Mouse (Mus musculus) forebrain, embryonic 14.5 days (tissue): ENCODE results near the gene Ltbp1. TPM values are rescaled to one million over a fixed set of nuclear protein-coding genes. Genes with fewer than 3 reads are reported as not detected.

Source experiments
- ATAC-seq: fragments of 200-750 bp; cut with Nextera tagmentation; 2 replicates; pipeline ENCODE4 v1.8.0; 2017; ENCODE audit warnings: mild to moderate bottlenecking, moderate library complexity
- DNase-seq: peaks from one replicate; pipeline ENCODE4 v3.0.0-alpha.2; 2015; ENCODE audit warnings: low spot score
- H3K27ac ChIP-seq: fragments of 300-500 bp; sonication (generic); 2 replicates; pipeline ENCODE4 v1.5.1; 2014; ENCODE audit warnings: low read depth, mild to moderate bottlenecking, control low read depth, low read length, moderate library complexity
- H3K27me3 ChIP-seq: fragments of 300-500 bp; sonication (generic); replicated peaks from 2 replicates; pipeline ENCODE4 v1.6.1; 2014; ENCODE audit warnings: low read length, control low read depth, mixed read lengths; ENCODE audit not compliant: control insufficient read depth, insufficient read depth
- H3K36me3 ChIP-seq: fragments of 300-500 bp; sonication (generic); 2 replicates; pipeline ENCODE4 v1.6.1; 2014; ENCODE audit warnings: low read length, control low read depth; ENCODE audit not compliant: control insufficient read depth, insufficient read depth
- H3K4me1 ChIP-seq: fragments of 300-500 bp; sonication (generic); 2 replicates; pipeline ENCODE4 v1.6.1; 2014; ENCODE audit warnings: antibody characterized with exemption, low read length, control low read depth; ENCODE audit not compliant: control insufficient read depth, insufficient read depth
- H3K4me2 ChIP-seq: fragments of 300-500 bp; sonication (generic); 2 replicates; pipeline ENCODE4 v1.6.1; 2014; ENCODE audit warnings: mild to moderate bottlenecking, control low read depth, low read length
- H3K4me3 ChIP-seq: fragments of 300-500 bp; sonication (generic); 2 replicates; pipeline ENCODE4 v1.5.1; 2014; ENCODE audit warnings: low read depth, low read length, control low read depth
- H3K9ac ChIP-seq: fragments of 300-500 bp; sonication (generic); 2 replicates; pipeline ENCODE4 v1.6.1; 2014; ENCODE audit warnings: mild to moderate bottlenecking, low read length, control low read depth, moderate library complexity
- H3K9me3 ChIP-seq: fragments of 300-500 bp; sonication (generic); replicated peaks from 2 replicates; pipeline ENCODE4 v1.6.1; 2016; ENCODE audit warnings: low read length, control low read depth, mixed read lengths; ENCODE audit not compliant: control insufficient read depth
- WGBS: fragments of 180-500 bp; shearing (Covaris S2); extraction: QIAGEN DNeasy Blood & Tissue Kit; methylation state at CpG from one replicate; pipeline ENCODE4 v1.1.7; 2014; 5-methylcytosine and 5-hydroxymethylcytosine counted together
- polyA plus RNA-seq: library from polyadenylated mRNA; unstranded; fragments of >200 nt; fragmentation: Nextera tagmentation; extraction: Ambion mirVana; gene quantifications from 2 replicates; pipeline ENCODE4 v1.2.1, GENCODE M21; 2014

Gene Ltbp1
- polyA plus RNA-seq, 1 experiment from 2014 or later: 4.5 TPM

GRCm38 (mm10) chr17:75233206-75233605, 227.8 kb downstream of the Ltbp1 start:
- Histone ChIP-seq H3K9ac (no peak overlapping the region), H3K9me3 (no peaks in the 10 kb centered on the region), H3K4me2 (no peak overlapping the region), H3K4me1 (no peaks in the 10 kb centered on the region), H3K27me3 (no peaks in the 10 kb centered on the region), H3K27ac (no peak overlapping the region), H3K4me3 (no peak overlapping the region), H3K36me3 (no peaks in the 10 kb centered on the region)
- no peak for ATAC-seq
- 7% methylated on average over 2 of the region's 2 CpGs for WGBS
- DNase-seq: no peak

GRCm38 (mm10) chr17:75233923-75234322, 228.6 kb downstream of the Ltbp1 start:
- no peak overlapping the region for H3K4me3 ChIP-seq
- 89% methylated on average over 4 of the region's 4 CpGs for WGBS
- H3K9me3 ChIP-seq: no peaks in the 10 kb centered on the region
- ATAC-seq: no peak
- DNase-seq: no peak
- no peak overlapping the region for H3K4me2 ChIP-seq
- no peaks in the 10 kb centered on the region for H3K4me1 ChIP-seq
- H3K27ac ChIP-seq: no peak overlapping the region
- H3K36me3 ChIP-seq: no peaks in the 10 kb centered on the region
- H3K9ac ChIP-seq: no peak overlapping the region
- H3K27me3 ChIP-seq: no peaks in the 10 kb centered on the region

- ATAC-seq (no peak), DNase-seq (peak; percentile 9)
- Histone ChIP-seq H3K9ac (no peak overlapping the region), H3K4me2 (no peak overlapping the region), H3K36me3 (no peaks in the 10 kb centered on the region), H3K4me1 (no peaks in the 10 kb centered on the region), H3K4me3 (no peak overlapping the region), H3K27me3 (no peaks in the 10 kb centered on the region), H3K27ac (no peak overlapping the region), H3K9me3 (no peaks in the 10 kb centered on the region)
- WGBS: 81% methylated on average over 3 of the region's 3 CpGs
Observed at GRCm38 (mm10) chr17:75235781-75236180, 230.4 kb downstream of the Ltbp1 start.

GRCm38 (mm10) chr17:75236543-75236942, 231.2 kb downstream of the Ltbp1 start:
- Histone ChIP-seq H3K4me1 (no peaks in the 10 kb centered on the region), H3K9ac (no peak overlapping the region), H3K9me3 (no peaks in the 10 kb centered on the region), H3K27me3 (no peaks in the 10 kb centered on the region), H3K4me2 (no peak overlapping the region), H3K36me3 (no peaks in the 10 kb centered on the region), H3K27ac (no peak overlapping the region), H3K4me3 (no peak overlapping the region)
- no peak for ATAC-seq
- 91% methylated on average over 2 of the region's 2 CpGs for whole genome bisulfite sequencing
- DNase-seq: no peak

GRCm38 (mm10) chr17:75237456-75237855, 232.1 kb downstream of the Ltbp1 start:
- H3K36me3 ChIP-seq: no peaks in the 10 kb centered on the region
- WGBS: 96% methylated on average over 3 of the region's 3 CpGs
- H3K9me3 ChIP-seq: no peaks in the 10 kb centered on the region
- H3K27me3 ChIP-seq: no peaks in the 10 kb centered on the region
- H3K4me3 ChIP-seq: no peak overlapping the region
- no peak overlapping the region for H3K9ac ChIP-seq
- H3K4me2 ChIP-seq: no peak overlapping the region
- no peaks in the 10 kb centered on the region for H3K4me1 ChIP-seq
- H3K27ac ChIP-seq: no peak overlapping the region
- no peak for ATAC-seq
- no peak for DNase-seq

- Histone ChIP-seq H3K36me3 (no peaks in the 10 kb centered on the region), H3K4me2 (no peak overlapping the region), H3K27me3 (no peaks in the 10 kb centered on the region), H3K9me3 (no peaks in the 10 kb centered on the region), H3K27ac (no peak overlapping the region), H3K9ac (no peak overlapping the region), H3K4me1 (no peaks in the 10 kb centered on the region), H3K4me3 (no peak overlapping the region)
- DNase-seq (no peak), ATAC-seq (no peak)
- 84% methylated on average over 2 of the region's 2 CpGs for WGBS
Observed at GRCm38 (mm10) chr17:75238655-75239054, 233.3 kb downstream of the Ltbp1 start.

- no peak overlapping the region for H3K27ac ChIP-seq
- H3K9ac ChIP-seq: no peak overlapping the region
- DNase-seq (no peak), ATAC-seq (no peak)
- no peaks in the 10 kb centered on the region for H3K36me3 ChIP-seq
- H3K27me3 ChIP-seq: no peaks in the 10 kb centered on the region
- no peak overlapping the region for H3K4me3 ChIP-seq
- 70% methylated on average over 3 of the region's 3 CpGs for WGBS
- no peaks in the 10 kb centered on the region for H3K9me3 ChIP-seq
- no peaks in the 10 kb centered on the region for H3K4me1 ChIP-seq
- no peak overlapping the region for H3K4me2 ChIP-seq
Observed at GRCm38 (mm10) chr17:75239545-75239944, 234.2 kb downstream of the Ltbp1 start.

- 100% methylated on average over 1 of the region's 1 CpGs for WGBS
- Histone ChIP-seq H3K4me3 (no peak overlapping the region), H3K36me3 (no peaks in the 10 kb centered on the region), H3K27ac (no peak overlapping the region), H3K4me1 (no peaks in the 10 kb centered on the region), H3K4me2 (no peak overlapping the region), H3K9me3 (no peaks in the 10 kb centered on the region), H3K27me3 (no peaks in the 10 kb centered on the region), H3K9ac (no peak overlapping the region)
- no peak for ATAC-seq
- no peak for DNase-seq
Observed at GRCm38 (mm10) chr17:75242086-75242485, 236.7 kb downstream of the Ltbp1 start.

GRCm38 (mm10) chr17:75243221-75243620, 237.9 kb downstream of the Ltbp1 start:
- 82% methylated on average over 1 of the region's 1 CpGs for whole genome bisulfite sequencing
- H3K36me3 ChIP-seq: no peaks in the 10 kb centered on the region
- H3K4me3 ChIP-seq: no peak overlapping the region
- no peak overlapping the region for H3K4me2 ChIP-seq
- no peak overlapping the region for H3K27ac ChIP-seq
- H3K9me3 ChIP-seq: no peaks in the 10 kb centered on the region
- no peak overlapping the region for H3K9ac ChIP-seq
- no peaks in the 10 kb centered on the region for H3K4me1 ChIP-seq
- H3K27me3 ChIP-seq: no peaks in the 10 kb centered on the region
- no peak for DNase-seq
- ATAC-seq: no peak
